Mouse (Mus musculus) heart, postnatal 4 days (tissue): ENCODE data around the gene Rbm18. TPM values are rescaled to one million over a fixed set of nuclear protein-coding genes. Genes with fewer than 3 reads are reported as not detected.
"Not testable (repeated sequence)": the region's sequence is repeated elsewhere in the genome, so short reads cannot be mapped to it uniquely, and the experiment has no call there.

Experiments used
- DNase-seq: peaks from one replicate; pipeline ENCODE4 v3.0.0; 2021
- total RNA-seq, 2 experiments: library from RNA; stranded (reverse); gene quantifications; 2 replicates each; pipeline ENCODE4 v1.2.3; 2021

Gene Rbm18
- 10 to 100 TPM; 41.4 to 42.7 TPM for total RNA-seq

DNA sequence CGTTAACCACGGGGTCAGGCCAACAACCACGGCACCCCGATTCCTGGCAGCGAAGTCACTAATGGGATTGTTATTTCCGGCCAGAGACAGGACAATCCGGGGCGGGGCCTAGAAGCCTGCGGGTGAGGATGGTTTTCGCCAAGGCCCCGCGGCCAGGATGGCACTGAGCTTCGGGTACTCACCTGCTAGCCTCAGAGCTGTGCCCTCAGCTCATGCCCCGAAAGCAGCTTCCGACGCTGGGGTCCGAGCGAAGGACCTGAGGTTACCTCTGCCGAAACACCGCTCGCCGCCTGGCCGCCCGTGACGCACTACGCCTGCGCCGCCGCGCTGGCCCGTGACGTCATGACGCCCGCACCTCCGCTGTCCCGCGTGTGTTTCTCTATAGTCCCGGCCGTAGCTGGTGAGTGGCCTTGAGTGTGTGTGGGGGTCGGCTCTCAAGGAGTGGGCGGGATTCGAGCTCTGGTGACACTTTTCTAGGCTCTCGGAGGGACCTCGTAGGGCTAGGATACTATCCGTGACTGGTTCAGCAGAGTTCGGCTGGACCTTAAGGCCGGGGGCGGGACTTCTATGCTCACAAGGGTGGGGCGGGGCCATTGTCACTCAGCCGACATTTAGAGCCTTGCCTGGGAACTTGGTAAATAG is at the start of gene Rbm18, which contains the start of gene Mrrf:
TSS of gene Rbm18 (minus strand) at position 474 of the 642 bp plus-strand sequence.
TSS of gene Mrrf (plus strand) at position 90 of the 642 bp plus-strand sequence.
- peak; percentile 93 for DNase-seq

GRCm38 (mm10) chr2:36184876-36185275 is 48.3 kb upstream of the Rbm18 start:
- no peak for DNase-seq

GRCm38 (mm10) chr2:36184192-36184591 is 47.6 kb upstream of the Rbm18 start:
- DNase-seq: no peak

DNA sequence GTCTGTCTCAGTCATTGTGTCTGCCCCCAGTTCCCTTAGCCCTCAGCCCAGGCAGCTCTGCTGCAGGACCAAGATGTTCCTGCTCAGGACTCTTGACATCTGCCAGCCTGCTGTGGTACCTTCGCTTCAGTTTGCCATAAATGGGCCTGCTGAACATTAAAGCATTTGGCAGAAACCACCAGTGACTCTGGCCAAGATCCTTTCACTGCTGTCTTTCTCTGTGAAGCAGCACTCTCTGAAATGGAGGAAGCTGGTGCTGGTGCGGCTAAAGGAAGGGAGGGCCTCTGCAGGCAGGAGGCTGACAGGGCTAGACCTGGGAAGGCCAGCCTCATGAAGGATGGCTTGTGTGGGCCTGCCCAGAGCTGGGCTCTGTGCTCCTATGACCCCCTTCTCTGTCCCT is 46.7 kb upstream of the Rbm18 start:
- DNase-seq: peak; percentile 61

- DNase-seq: not testable (repeated sequence)
Observed at GRCm38 (mm10) chr2:36181587-36182368, 45.2 kb upstream of the Rbm18 start.

DNA sequence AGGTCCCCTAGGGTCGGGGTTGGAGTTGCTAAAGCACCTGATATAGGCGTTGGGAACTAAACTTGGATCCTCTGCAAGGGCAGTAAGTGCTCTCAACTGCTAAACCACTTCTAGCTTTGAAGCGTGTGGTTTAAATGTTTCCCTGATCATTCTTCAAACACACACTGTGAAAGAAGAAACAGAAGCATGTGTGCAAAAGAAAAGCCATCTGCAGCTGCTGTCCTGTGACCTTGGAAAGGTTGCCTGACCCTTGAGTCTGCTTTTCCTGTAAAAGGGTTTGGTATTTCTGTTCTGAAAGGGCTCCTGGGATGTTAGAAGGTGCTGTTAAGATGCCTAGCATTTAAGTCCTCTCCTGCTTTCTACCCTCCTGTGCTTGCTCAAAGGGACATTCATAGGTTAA is 42.9 kb upstream of the Rbm18 start:
- no peak for DNase-seq

DNA sequence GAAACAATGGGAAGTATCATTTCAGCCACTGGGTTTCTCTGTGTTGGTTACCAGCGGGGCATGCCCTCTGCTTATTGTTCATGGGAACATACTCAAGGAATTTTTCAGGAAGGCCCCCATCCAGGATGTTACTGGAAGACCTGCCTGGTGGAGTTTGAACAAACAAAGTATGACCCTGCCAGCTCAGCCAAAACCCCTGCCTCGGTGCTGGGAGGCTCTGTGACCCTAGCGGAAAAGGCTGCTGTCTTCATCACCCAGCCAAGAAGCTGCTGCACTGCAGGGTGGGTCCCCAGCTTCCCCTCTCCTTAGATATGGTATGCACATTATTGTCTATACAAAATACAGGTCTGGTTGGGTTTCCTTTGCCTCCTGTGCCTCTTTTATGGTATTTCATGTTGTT is 36.0 kb upstream of the Rbm18 start:
- no peak for DNase-seq

DNA sequence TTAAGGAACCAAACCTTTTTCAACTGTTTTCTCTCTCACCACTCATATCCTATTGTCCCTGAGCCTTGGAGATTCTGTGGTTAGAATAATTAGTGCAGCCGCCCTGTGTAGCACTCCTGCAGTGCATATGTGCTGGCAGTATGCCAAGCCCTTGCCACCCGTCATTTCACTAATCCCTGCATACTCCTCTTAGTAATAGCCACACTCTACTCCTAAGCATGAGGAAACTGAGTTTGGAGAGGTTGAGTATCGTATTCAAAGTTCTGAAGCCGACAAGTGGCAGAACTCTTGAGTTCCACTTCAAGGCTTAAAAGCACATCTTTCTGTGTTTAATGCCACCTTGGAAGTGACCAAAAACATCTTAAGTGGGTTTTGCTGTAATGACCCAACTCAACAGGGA is 35.6 kb upstream of the Rbm18 start:
- DNase-seq: no peak

GRCm38 (mm10) chr2:36169176-36169575 is 32.6 kb upstream of the Rbm18 start:
- no peak for DNase-seq

GRCm38 (mm10) chr2:36167990-36168618 is 31.5 kb upstream of the Rbm18 start:
- DNase-seq: no peak

- DNase-seq: no peak
Observed at GRCm38 (mm10) chr2:36159336-36159735, 22.8 kb upstream of the Rbm18 start.

- no peak for DNase-seq
Observed at GRCm38 (mm10) chr2:36157461-36157860, 20.9 kb upstream of the Rbm18 start.

DNA sequence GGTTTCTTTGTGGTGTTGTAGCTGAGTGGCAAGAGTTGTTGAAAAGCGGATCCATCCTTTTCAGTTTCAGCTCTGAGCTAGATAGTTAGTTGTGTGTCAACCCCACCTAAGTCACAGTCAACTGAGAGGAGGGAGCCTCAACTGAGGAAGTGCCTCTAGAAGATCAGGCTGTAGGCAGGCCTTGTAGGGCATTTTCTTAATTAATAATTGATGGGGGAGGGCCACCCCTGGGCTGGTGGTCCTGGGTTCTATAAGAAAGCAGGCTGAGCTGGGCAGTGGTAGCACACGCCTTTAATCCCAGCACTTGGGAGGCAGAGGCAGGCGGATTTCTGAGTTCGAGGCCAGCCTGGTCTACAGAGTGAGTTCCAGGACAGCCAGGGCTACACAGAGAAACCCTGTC is 15.8 kb upstream of the Rbm18 start:
- DNase-seq: not testable (repeated sequence)

DNA sequence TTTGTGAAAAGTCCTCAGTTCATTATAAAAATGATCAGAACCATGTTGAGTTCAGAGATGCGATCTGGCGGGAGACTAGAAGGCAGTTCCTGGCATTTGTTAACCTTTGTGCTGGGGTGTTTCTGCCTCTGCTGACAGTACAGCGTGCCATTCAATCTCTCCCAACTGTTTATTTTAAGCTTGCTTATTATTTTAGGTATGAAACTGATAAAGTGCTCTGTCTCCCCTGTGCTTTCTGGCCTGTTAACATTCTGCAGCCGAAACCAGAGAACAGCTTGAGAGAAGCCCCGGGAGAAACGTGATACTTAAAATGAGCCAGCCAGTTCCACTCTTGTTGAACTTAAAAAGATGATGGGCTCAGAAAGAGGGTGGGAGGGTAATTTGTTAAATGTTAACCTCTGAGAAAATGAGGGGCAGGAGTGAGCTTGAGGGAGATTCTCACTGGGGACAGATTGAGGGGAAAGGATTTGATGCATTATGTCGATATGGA is 12.3 kb upstream of the Rbm18 start:
- DNase-seq: no peak

- DNase-seq: no peak
Observed at GRCm38 (mm10) chr2:36139096-36139495, 2.5 kb upstream of the Rbm18 start.

GRCm38 (mm10) chr2:36135887-36136286 is 686 bp downstream of the Rbm18 start:
- DNase-seq: no peak

GRCm38 (mm10) chr2:36129051-36129450 is 7.5 kb downstream of the Rbm18 start:
- DNase-seq: no peak

GRCm38 (mm10) chr2:36127973-36128372 is 8.6 kb downstream of the Rbm18 start:
- DNase-seq: no peak

DNA sequence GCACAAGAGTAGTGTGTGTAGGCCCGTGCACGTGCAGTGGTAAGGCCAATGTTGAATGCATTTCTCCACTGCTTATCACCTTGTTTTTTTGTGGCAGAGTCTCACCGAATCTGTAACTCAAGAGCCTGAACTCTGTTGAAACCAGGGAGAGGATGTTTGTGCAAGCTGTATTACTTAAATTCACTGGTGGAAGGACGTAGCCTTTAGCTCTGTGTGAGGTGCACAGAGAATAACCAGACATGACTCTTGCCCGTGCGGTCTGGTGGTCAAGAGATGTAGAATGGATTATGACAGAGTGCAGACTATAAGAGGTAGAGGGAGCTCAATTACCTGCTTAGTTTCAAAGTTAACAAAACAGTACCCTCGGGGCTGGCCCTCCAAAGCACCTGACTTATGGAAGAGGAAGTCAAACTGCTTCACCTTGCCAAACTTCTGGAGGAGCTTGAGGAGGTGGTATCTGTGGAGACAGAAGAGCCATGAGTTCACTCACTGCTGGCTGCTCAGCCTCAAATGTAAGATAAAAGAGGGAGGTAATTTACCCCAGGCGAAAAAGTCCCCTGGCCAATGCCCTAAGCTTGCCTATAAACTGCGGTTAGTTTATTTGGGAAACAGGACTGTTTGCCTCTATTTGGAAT is 9.7 kb downstream of the Rbm18 start:
- no peak for DNase-seq

DNA sequence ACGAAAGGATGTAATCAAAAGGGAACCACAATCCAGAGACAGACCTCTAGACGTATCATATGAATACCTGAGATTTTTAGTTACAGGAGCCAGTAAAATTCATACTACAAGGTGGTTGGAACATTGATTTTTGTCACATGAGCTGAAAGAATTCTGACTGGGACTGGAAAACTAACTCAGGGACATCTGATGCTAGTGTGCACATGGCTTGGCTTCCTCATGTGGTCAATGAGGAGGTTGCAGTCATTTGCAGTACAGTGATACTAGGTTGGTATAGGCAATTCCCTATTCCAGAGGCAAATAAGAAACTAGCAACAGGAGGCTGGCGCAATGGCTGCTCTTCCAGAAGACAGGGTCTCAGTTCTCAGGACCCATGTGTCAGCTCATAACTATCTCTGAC is 23.9 kb downstream of the Rbm18 start:
- no peak for DNase-seq

GRCm38 (mm10) chr2:36108615-36109014 is 28.0 kb downstream of the Rbm18 start:
- no peak for DNase-seq

DNA sequence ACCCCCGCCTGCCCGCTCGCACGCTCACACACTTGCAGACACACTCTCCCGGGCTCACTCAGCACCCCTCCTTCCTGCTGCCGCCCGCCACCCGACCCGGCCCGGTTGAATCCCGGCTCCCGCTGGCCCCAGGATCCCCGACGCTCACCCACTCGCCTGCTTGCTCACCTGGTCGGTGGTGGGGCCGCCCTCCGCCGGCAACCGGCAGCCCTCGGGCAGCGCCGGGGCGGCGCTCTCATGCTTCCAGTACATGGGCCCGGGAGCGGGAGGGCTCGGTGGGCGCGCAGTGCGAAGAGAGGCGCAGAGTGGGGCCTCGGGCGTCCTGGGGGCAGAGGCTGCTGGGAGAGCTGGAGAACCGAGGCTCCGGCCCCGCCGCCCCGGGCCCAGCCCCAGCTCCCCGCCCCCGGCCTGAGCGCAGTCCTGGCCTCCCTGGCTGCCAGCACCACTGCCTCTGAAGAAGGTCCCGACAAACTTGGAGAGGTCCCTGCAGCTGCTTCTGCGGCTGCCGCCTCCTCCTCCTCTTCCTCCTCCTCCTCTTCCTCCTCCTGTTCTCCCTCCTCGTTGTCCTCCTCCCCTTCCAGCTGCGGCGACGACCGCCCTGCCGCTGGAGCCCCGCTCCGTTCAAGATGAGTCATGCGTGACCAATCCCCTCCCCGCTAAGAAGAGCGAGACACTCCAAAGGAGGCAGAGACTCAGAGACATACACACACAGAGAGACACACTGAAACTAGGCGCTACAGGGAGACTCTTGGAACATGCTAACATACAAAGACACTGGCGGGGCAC is 31.4 kb downstream of the Rbm18 start, which contains the start of gene Lhx6:
TSS of gene Lhx6 (minus strand) at position 453 of the 786 bp plus-strand sequence.
- DNase-seq: peak; percentile 33
